Mouse (Mus musculus): Measurements from ENCODE around the gene Rgs13. TPM values are rescaled to one million over a fixed set of nuclear protein-coding genes. Genes with fewer than 3 reads are reported as not detected.
A peak's percentile ranks its signal among the peaks of the same experiment; 100 is the strongest.

Gene Rgs13
- under 1 TPM; 0.54 to 0.61 TPM for total RNA-seq (2021)
- long read RNA-seq, experiment 1, result 0 reads
- long read RNA-seq, experiment 2, result 0 reads

GRCm38 (mm10) chr1:144177166-144177565 lies at the start of gene Rgs13:
TSS of gene Rgs13 (minus strand) at chr1:144177372.
- TF ChIP-seq CTCF (IDR thresholded peaks at IDR 0.05), result no peak
- H3K4me3 ChIP-seq, result no peak within 1 kb of the TSS
- H3K27ac ChIP-seq, result no peak within 1 kb of the TSS
- DNase-seq (ENCODE audit: extremely low spot score in 1 of 2, low spot score in 2 of 2), result no peak
- intact Hi-C loops (cut with DNase I), result no loop called here

- intact Hi-C loops (cut with DNase I), result no loop called here
- no peak for TF ChIP-seq CTCF (IDR thresholded peaks at IDR 0.05)
- Histone ChIP-seq H3K27ac (no peak overlapping the region), H3K4me3 (no peak overlapping the region)
- no peak for DNase-seq (ENCODE audit: extremely low spot score in 1 of 2, low spot score in 2 of 2)
These were observed 38.1 kb upstream of the Rgs13 start for GRCm38 (mm10) chr1:144215230-144215629.

GRCm38 (mm10) chr1:144210912-144211311 lies 33.7 kb upstream of the Rgs13 start:
- Histone ChIP-seq H3K27ac (no peak overlapping the region), H3K4me3 (no peak overlapping the region)
- DNase-seq (ENCODE audit: extremely low spot score in 1 of 2, low spot score in 2 of 2), result no peak
- intact Hi-C loops (cut with DNase I), result no loop called here
- TF ChIP-seq CTCF (IDR thresholded peaks at IDR 0.05), result no peak

- intact Hi-C loops (cut with DNase I), result no loop called here
- Histone ChIP-seq H3K27ac (no peak overlapping the region), H3K4me3 (no peak overlapping the region)
- no peak for DNase-seq (ENCODE audit: extremely low spot score in 1 of 2, low spot score in 2 of 2)
- peak; percentile 29 for TF ChIP-seq CTCF (IDR thresholded peaks at IDR 0.05)
These were observed 29.3 kb upstream of the Rgs13 start for GRCm38 (mm10) chr1:144206281-144207061.

GRCm38 (mm10) chr1:144204766-144205165 lies 27.6 kb upstream of the Rgs13 start:
- intact Hi-C loops (cut with DNase I), result no loop called here
- no peak for DNase-seq (ENCODE audit: extremely low spot score in 1 of 2, low spot score in 2 of 2)
- no peak for TF ChIP-seq CTCF (IDR thresholded peaks at IDR 0.05)
- Histone ChIP-seq H3K27ac (no peak overlapping the region), H3K4me3 (no peak overlapping the region)

- DNase-seq (ENCODE audit: extremely low spot score in 1 of 2, low spot score in 2 of 2), result no peak
- TF ChIP-seq CTCF (IDR thresholded peaks at IDR 0.05), result no peak
- intact Hi-C loops (cut with DNase I), result no loop called here
- no peak overlapping the region for H3K4me3 ChIP-seq
- no peak overlapping the region for H3K27ac ChIP-seq
These were observed 25.8 kb upstream of the Rgs13 start for GRCm38 (mm10) chr1:144202939-144203338.

GRCm38 (mm10) chr1:144200496-144200895 lies 23.3 kb upstream of the Rgs13 start:
- intact Hi-C loops (cut with DNase I), result no loop called here
- no peak for DNase-seq (ENCODE audit: extremely low spot score in 1 of 2, low spot score in 2 of 2)
- Histone ChIP-seq H3K27ac (no peak overlapping the region), H3K4me3 (no peak overlapping the region)
- no peak for TF ChIP-seq CTCF (IDR thresholded peaks at IDR 0.05)

GRCm38 (mm10) chr1:144199538-144199937 lies 22.4 kb upstream of the Rgs13 start:
- Histone ChIP-seq H3K27ac (no peak overlapping the region), H3K4me3 (no peak overlapping the region)
- intact Hi-C loops (cut with DNase I), result loop anchor here (5.0 kb wide), 3 partner anchors 43 to 178 kb away; no protein-coding TSS in a partner anchor
- TF ChIP-seq CTCF (IDR thresholded peaks at IDR 0.05), result no peak
- DNase-seq (ENCODE audit: extremely low spot score in 1 of 2, low spot score in 2 of 2), result no peak

GRCm38 (mm10) chr1:144197684-144198083 lies 20.5 kb upstream of the Rgs13 start:
- intact Hi-C loops (cut with DNase I), result loop anchor here (2.0 to 5.0 kb wide), 4 partner anchors 45 to 395 kb away; no protein-coding TSS in a partner anchor
- no peak overlapping the region for H3K4me3 ChIP-seq
- TF ChIP-seq CTCF (IDR thresholded peaks at IDR 0.05), result peak; percentile 78
- DNase-seq (ENCODE audit: extremely low spot score in 1 of 2, low spot score in 2 of 2), result peak; percentile 32 to 35
- H3K27ac ChIP-seq, result no peak overlapping the region

- H3K4me3 ChIP-seq, result no peak overlapping the region
- intact Hi-C loops (cut with DNase I), result loop anchor here (5.0 kb wide), 1 partner anchor 375 kb away; no protein-coding TSS in a partner anchor
- H3K27ac ChIP-seq, result no peak overlapping the region
- no peak for TF ChIP-seq CTCF (IDR thresholded peaks at IDR 0.05)
- DNase-seq (ENCODE audit: extremely low spot score in 1 of 2, low spot score in 2 of 2), result no peak
These were observed 9.7 kb upstream of the Rgs13 start for GRCm38 (mm10) chr1:144186655-144187396.

- intact Hi-C loops (cut with DNase I), result loop anchor here (5.0 kb wide), 1 partner anchor 373 kb away; no protein-coding TSS in a partner anchor
- no peak for DNase-seq (ENCODE audit: extremely low spot score in 1 of 2, low spot score in 2 of 2)
- H3K27ac ChIP-seq, result no peak overlapping the region
- no peak for TF ChIP-seq CTCF (IDR thresholded peaks at IDR 0.05)
- H3K4me3 ChIP-seq, result no peak overlapping the region
These were observed 8.0 kb upstream of the Rgs13 start for GRCm38 (mm10) chr1:144184955-144185715.
